8 mouse cellular contexts compared by ENCODE assay signal in the genomic region with DNA sequence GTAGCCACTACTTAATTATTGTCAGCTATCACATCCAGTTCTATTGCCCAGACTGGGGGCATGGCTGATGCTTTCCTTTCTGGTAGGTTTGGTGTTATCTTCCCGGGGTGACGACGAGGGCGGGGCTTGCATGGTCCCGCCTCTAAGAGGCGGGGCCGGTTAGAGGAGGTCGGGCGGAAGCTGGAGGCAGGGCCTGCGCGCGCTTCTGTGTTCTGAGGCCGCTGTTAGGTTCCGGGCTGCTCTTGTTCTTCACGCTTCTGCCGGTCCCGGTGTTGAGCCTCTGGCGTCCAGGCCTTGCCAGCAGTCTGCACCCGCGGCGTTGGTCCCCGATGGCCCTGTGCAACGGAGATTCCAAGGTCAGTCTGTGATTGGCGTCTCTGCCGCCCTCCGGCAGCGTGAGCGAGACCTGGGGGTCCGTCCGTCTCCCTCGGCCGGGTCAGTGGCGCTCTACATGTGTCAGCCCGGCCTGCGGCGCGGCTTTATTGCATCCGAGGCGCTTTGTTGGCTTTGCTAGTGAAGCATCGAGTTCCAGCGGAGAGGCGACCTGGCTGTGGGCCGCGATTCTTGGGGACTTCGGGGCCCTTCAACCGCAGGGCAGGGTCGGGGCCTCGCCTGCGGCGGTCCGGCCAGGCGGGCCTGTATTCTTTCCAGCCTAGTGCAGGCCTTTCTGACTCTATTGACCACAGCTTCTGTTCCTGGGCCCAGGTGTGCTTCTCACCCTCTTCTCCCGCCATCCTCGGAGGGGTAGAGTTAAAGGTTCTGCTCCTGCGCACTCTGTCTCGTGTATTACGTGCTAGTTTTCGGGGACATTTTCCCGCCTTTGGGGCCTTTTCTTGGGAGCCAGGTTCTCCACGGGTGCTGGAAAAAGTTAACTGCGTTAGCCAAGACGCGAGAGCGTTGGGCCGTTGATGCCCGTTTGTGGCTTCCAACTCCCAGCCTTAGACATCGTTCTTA. TPM values are rescaled to one million over a fixed set of nuclear protein-coding genes. Genes with fewer than 3 reads are reported as not detected.
DNase-seq lines count a peak whose midpoint lies in the region; ATAC-seq lines count a peak whose summit lies in the region.

A gene (plus strand): TSS at position 152 of the 954 bp plus-strand sequence.

- no peaks in the 10 kb centered on the region for H3K27me3 ChIP-seq in hindbrain, embryonic 11.5 days (ENCODE audit: control insufficient read depth, insufficient read depth, low read length)

- H3K9ac ChIP-seq in hindbrain, embryonic 11.5 days (ENCODE audit: low read depth, low read length) = peak within 1 kb of the TSS; percentile 95

- under 1% methylated on average over 67 of the region's 67 CpGs for whole genome bisulfite sequencing in hindbrain, embryonic 11.5 days

- H3K4me2 ChIP-seq in hindbrain, embryonic 11.5 days (replicated peaks; ENCODE audit: low read depth, low read length) = peak within 1 kb of the TSS; percentile 46

- H3K4me1 ChIP-seq in hindbrain, embryonic 11.5 days (replicated peaks; ENCODE audit: control insufficient read depth, insufficient read depth, low read length) = no peaks in the 10 kb centered on the region

- peak; percentile 86 for DNase-seq in MEL-GATA-1-ER (ENCODE audit: extremely low read depth, low read depth)
- peak; percentile 92 for DNase-seq in cerebellum, adult 8-10 months
- DNase-seq in hindbrain, embryonic 11.5 days (ENCODE audit: low spot score) = peak; percentile 96
- peak; percentile 89 to 92 for DNase-seq in layer of hippocampus, postnatal 10 days (ENCODE audit: low spot score in 2 of 2)
- DNase-seq in lung, postnatal 10 days = peak; percentile 96
- DNase-seq in ovary, postnatal 36 days (ENCODE audit: low spot score) = peak; percentile 91
- peak; percentile 96 for DNase-seq in thymus, postnatal 25 days

- H3K9me3 ChIP-seq in hindbrain, embryonic 11.5 days (ENCODE audit: control insufficient read depth, low read length) = no peaks in the 10 kb centered on the region

- no peaks in the 10 kb centered on the region for H3K36me3 ChIP-seq in hindbrain, embryonic 11.5 days (ENCODE audit: control insufficient read depth, insufficient read depth, low read length)

- peak within 1 kb of the TSS; percentile 82 for H3K27ac ChIP-seq in hindbrain, embryonic 11.5 days (ENCODE audit: low read depth, low read length)

- ATAC-seq in frontal cortex, adult (ENCODE audit: low TSS enrichment) = peak; percentile 99
- peak; percentile 98 for ATAC-seq in hindbrain, embryonic 11.5 days (ENCODE audit: low FRiP score)

- H3K4me3 ChIP-seq in hindbrain, embryonic 11.5 days (ENCODE audit: low read depth, low read length) = peak within 1 kb of the TSS; percentile 89

RNA-seq across cellular contexts. Expression of the gene that starts here (rescaled TPM):
- polyA plus RNA-seq in hindbrain, embryonic 11.5 days (2014; fragmentation: Nextera tagmentation; extraction: Ambion mirVana) = 70.7 and 71.9 TPM in 2 replicates
- total RNA-seq in layer of hippocampus, postnatal 10 days (2021) = 10 to 100 TPM; 38.3 to 39.4 TPM

Comparison
In these comparisons a context has a peak if more than half of its experiments do, and no peak if none do; other contexts are left out.
1. Peak in every context shown above with its lines: DNase-seq, ATAC-seq, H3K4me3 ChIP-seq and H3K27ac ChIP-seq.